Mouse (Mus musculus) small intestine, adult 2 months (tissue): ENCODE measurements around the gene Gp6. TPM values are rescaled to one million over a fixed set of nuclear protein-coding genes. Genes with fewer than 3 reads are reported as not detected.
A peak's percentile ranks its signal among the peaks of the same experiment; 100 is the strongest.
"Not testable (repeated sequence)": the region's sequence is repeated elsewhere in the genome, so short reads cannot be mapped to it uniquely, and the experiment has no call there.

Experiments
- H3K27ac ChIP-seq: fragments of 200-500 bp; 2 replicates; pipeline ENCODE4 v1.5.1; 2012; ENCODE audit warnings: low read depth, low read length, control low read depth, inconsistent platforms; ENCODE audit not compliant: insufficient read depth
- H3K27me3 ChIP-seq: fragments of 200-500 bp; 2 replicates; pipeline ENCODE4 v1.6.1; 2012; ENCODE audit warnings: mild to moderate bottlenecking, moderate library complexity, low read length, inconsistent platforms; ENCODE audit not compliant: control insufficient read depth, insufficient read depth
- H3K36me3 ChIP-seq: fragments of 200-500 bp; 2 replicates; pipeline ENCODE4 v1.6.1; 2012; ENCODE audit warnings: mild to moderate bottlenecking, low read length, control low read depth, inconsistent platforms; ENCODE audit not compliant: control insufficient read depth, insufficient read depth
- H3K4me1 ChIP-seq: fragments of 200-500 bp; 2 replicates; pipeline ENCODE4 v1.6.1; 2012; ENCODE audit warnings: low read length, inconsistent platforms, mixed read lengths; ENCODE audit not compliant: control insufficient read depth, insufficient read depth, insufficient read length
- H3K4me3 ChIP-seq: fragments of 200-500 bp; 2 replicates; pipeline ENCODE4 v1.5.1; 2012; ENCODE audit warnings: low read depth, mild to moderate bottlenecking, control low read depth, inconsistent platforms, low read length, moderate library complexity
- CTCF ChIP-seq: fragments of 200-500 bp; IDR thresholded peaks from 2 replicates; pipeline ENCODE4 v1.5.1; 2012; ENCODE audit warnings: low read depth, mild to moderate bottlenecking, control low read depth, inconsistent platforms, low read length, moderate library complexity, mixed read lengths; ENCODE audit not compliant: insufficient replicate concordance, insufficient read length; ENCODE audit errors: extremely low read depth
- POLR2A ChIP-seq: fragments of 200-500 bp; IDR thresholded peaks from 2 replicates; pipeline ENCODE4 v1.6.1; 2012; ENCODE audit warnings: low read depth, mild to moderate bottlenecking, control low read depth, inconsistent platforms, low read length, moderate library complexity
- WGBS: fragments of 180-500 bp; shearing (Covaris S2); methylation state at CpG from one replicate; pipeline ENCODE4 v1.1.7; 2018; 5-methylcytosine and 5-hydroxymethylcytosine counted together
- polyA plus RNA-seq: library from polyadenylated mRNA; depleted of rRNA; stranded (reverse); fragments of >200 nt; gene quantifications from 2 replicates; pipeline ENCODE4 v1.2.3, GENCODE M21; 2012; rRNA removed

Gene Gp6
- polyA plus RNA-seq, 1 experiment, result not detected

DNA sequence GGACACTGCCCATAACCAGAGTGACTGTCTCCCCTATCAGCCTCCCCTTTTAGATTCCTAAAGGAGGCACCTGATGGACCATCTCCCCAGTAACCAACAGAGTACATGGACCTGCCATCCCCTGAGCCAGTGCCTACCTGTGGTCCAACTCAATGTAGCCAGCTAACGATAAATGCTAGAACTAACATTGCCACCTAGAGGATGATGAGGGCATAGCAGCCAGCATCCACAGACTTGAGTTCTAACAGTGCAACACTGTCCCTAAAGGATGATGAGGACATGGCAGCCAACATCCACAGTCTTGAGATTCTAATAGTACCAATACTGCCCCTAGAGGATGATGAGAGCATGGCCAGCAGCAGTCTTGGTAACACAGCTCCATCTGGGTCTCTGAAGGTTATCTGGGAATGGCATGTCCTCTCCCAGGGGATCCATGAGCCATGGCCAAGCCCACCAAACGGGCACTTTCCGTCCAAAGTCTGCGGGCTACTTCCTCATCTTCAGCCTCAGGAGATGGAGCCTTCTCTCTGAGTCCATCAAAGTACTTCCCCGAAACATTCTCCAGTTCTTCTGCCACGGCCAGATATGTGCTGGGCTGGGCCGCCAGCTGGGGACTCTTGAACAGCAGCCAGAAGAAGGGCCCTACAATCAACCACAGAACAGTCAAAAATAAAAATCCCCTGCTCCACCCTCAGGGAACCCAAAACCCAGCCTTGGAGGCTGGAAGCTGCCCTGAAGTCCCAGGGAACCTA lies 29.8 kb upstream of the Gp6 start:
- no peak for TF ChIP-seq POLR2A
- TF ChIP-seq CTCF, result peak; percentile 66; the same call in 1 of the 2 replicates
- H3K4me3 ChIP-seq, result no peak overlapping the region
- no peaks in the 10 kb centered on the region for H3K27me3 ChIP-seq
- WGBS, result 63% methylated on average over 7 of the region's 7 CpGs
- no peak overlapping the region for H3K27ac ChIP-seq
- peaks cover 47% of the 10 kb centered on the region for H3K36me3 ChIP-seq
- H3K4me1 ChIP-seq, result no peaks in the 10 kb centered on the region

DNA sequence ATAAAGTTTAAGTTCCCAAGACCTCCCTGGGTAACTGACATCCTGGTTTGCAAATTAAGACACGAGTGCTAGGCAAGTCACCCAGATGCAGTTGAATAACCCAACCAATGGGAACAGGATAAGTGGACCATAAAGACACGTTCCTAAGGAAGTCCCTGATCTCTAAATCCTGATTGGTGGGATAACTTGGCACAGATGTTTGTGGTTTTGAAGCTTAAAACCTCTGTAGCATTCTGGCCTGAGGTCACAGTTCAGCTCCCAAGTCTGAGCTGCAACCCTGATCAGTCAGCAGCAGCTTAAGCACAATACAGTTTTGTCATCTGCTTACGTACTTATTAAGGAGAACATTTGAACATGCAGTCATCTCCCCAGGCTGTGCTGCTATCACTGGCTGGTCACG lies 22.7 kb upstream of the Gp6 start:
- Histone ChIP-seq H3K27ac (no peak overlapping the region), H3K27me3 (no peaks in the 10 kb centered on the region), H3K4me1 (no peaks in the 10 kb centered on the region), H3K4me3 (no peak overlapping the region), H3K36me3 (peaks cover 4% of the 10 kb centered on the region; the same call in 1 of the 2 replicates)
- WGBS, result 55% methylated on average over 4 of the region's 4 CpGs
- no peak for TF ChIP-seq POLR2A
- no peak for TF ChIP-seq CTCF

DNA sequence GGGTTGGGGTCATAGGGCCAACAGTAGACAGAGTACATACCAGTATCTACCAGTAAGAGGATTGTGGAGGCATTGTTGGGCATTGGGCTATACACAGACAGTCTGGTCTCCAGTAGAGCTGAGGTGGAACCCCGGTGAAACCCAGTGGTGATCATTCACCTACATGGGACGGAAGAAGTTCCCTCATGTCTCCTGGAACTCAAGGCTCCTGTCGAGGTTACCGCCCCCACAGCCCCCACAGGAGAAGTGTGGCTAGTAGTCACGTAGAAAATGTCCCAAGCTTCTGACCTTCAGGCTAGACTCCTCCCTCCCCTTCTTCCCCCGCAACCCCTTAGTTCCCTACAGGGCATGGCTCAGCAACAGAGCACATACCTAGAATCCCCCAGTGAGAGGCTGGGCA lies 22.1 kb upstream of the Gp6 start:
- WGBS, result 81% methylated on average over 6 of the region's 6 CpGs
- TF ChIP-seq CTCF (no peak), POLR2A (no peak)
- H3K36me3 ChIP-seq, result peaks cover 2% of the 10 kb centered on the region; the same call in 1 of the 2 replicates

DNA sequence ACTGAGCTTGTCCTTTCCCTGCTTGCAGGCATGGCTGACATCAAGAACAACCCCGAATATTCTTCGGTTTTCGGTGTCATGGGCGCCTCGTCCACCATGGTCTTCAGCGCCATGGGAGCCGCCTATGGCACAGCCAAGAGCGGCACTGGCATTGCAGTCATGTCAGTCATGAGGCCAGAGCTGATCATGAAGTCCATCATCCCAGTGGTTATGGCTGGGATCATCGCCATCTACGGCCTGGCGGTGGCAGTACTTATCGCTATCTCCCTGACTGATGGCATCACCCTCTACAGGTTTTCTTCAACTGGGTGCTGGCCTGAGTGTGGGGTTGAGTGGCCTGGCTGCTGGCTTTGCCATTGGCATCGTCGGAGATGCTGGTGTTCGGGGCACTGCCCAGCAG lies 14.9 kb upstream of the Gp6 start:
- not testable (repeated sequence) for H3K27ac ChIP-seq, H3K27me3 ChIP-seq, H3K4me3 ChIP-seq, H3K4me1 ChIP-seq, H3K36me3 ChIP-seq
- 97% methylated on average over 15 of the region's 15 CpGs for WGBS

More for the DNA sequence above, 22.1 kb upstream of the Gp6 start:
- Histone ChIP-seq H3K27me3 (no peaks in the 10 kb centered on the region), H3K4me1 (no peaks in the 10 kb centered on the region), H3K4me3 (no peak overlapping the region), H3K27ac (no peak overlapping the region)

DNA sequence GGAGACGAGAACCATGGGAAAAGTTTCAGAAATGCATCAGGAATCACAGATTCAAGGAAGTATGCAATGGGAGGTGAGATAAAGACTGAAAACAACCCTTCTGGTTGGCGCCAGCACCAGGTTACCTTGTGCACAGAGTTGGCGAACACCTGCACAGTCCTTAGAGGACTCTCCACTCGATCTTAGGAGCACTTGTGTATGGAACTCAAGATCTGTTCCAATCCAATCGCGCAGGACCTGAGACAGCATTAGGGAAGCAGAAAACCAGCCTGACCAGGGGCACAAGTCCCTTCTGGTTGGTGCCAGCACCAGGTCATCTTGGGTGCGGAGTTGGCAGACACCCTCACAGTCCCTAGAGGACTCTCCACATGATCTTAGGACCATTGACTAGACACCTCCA lies 24.0 kb downstream of the Gp6 start:
- TF ChIP-seq POLR2A, result no peak
- TF ChIP-seq CTCF, result no peak
- Histone ChIP-seq H3K27ac (no peak overlapping the region), H3K27me3 (no peaks in the 10 kb centered on the region), H3K36me3 (no peaks in the 10 kb centered on the region), H3K4me1 (no peaks in the 10 kb centered on the region), H3K4me3 (no peak overlapping the region)
- WGBS, result 79% methylated on average over 7 of the region's 7 CpGs

DNA sequence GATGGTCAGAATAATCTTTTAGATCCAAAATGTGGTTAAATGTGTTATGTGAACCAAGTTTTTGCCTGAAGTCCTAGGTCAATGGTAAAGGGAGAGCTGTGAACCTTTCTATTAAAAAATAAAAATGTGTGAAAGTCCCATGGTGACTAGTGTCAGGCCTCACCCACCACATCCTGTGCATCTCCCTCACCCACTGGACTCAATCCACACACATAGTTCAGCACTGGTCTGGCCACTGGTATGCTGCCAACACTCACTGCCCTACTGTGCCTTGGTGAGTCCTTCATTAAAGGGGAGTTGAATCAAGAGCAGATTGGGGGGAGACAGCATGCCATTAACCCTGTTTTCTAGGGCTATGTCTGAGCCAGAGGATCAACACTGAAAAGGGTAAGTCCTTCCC lies 60.0 kb downstream of the Gp6 start, which contains the start of gene Ncr1:
TSS of gene Ncr1 (plus strand) at position 216 of the 400 bp plus-strand sequence.
- Histone ChIP-seq H3K4me1 (no peaks in the 10 kb centered on the region), H3K27ac (no peak within 1 kb of the TSS), H3K36me3 (no peaks in the 10 kb centered on the region), H3K4me3 (no peak within 1 kb of the TSS), H3K27me3 (no peaks in the 10 kb centered on the region)
- TF ChIP-seq CTCF, result no peak
- TF ChIP-seq POLR2A, result no peak

DNA sequence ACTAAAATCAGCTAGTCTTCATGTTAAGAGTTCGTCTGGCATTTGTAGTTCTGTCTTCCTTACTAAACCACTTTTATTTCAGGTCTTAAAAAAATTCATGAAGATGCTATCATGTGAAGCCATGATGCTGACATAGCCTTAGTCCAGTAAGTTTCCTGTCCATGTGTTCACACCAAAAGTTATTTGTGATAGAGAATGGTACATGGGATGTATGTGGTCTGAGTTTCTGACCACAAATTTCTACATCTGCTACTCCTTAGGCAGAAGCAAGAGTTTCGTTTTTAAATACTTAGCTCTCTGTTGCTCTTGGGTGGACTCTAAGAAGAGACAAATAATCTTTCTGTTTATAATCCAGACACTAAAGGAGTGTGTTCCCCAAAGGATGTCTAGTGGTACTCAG lies 74.2 kb downstream of the Gp6 start:
- no peaks in the 10 kb centered on the region for H3K36me3 ChIP-seq
- no peak overlapping the region for H3K4me3 ChIP-seq
- no peaks in the 10 kb centered on the region for H3K4me1 ChIP-seq
- no peak overlapping the region for H3K27ac ChIP-seq
- no peaks in the 10 kb centered on the region for H3K27me3 ChIP-seq
- 63% methylated on average over 2 of the region's 2 CpGs for WGBS
- TF ChIP-seq POLR2A, result no peak
- TF ChIP-seq CTCF, result no peak

Other genes with a start within 250 kb of the Gp6 start
- gene Leng9, start 247.4 kb downstream of the Gp6 start, polyA plus RNA-seq, result 24.5 and 92.5 TPM in 2 replicates
- gene Cdc42ep5, start 232.9 kb downstream of the Gp6 start, polyA plus RNA-seq, result 252 and 655 TPM in 2 replicates
- gene Lilra5, start 160.0 kb downstream of the Gp6 start, polyA plus RNA-seq, result 0.22 and 0.23 TPM in 2 replicates
- 0.06 and 0.15 TPM in 2 replicates for gene Ncr1, start 60.0 kb downstream of the Gp6 start, polyA plus RNA-seq
- 9.9 and 12.3 TPM in 2 replicates for gene Rdh13, start 47.9 kb upstream of the Gp6 start, polyA plus RNA-seq
- gene Eps8l1, start 62.9 kb upstream of the Gp6 start, polyA plus RNA-seq, result 0.76 and 2.3 TPM in 2 replicates
- 58.0 and 59.2 TPM in 2 replicates for gene Ppp1r12c, start 103.9 kb upstream of the Gp6 start, polyA plus RNA-seq
- 0.22 and 0.58 TPM in 2 replicates for gene Tnnt1, start 118.6 kb upstream of the Gp6 start, polyA plus RNA-seq
- 0.43 and 1.4 TPM in 2 replicates for gene Tnni3, start 126.5 kb upstream of the Gp6 start, polyA plus RNA-seq
- 1.1 and 1.9 TPM in 2 replicates for gene Dnaaf3, start 134.7 kb upstream of the Gp6 start, polyA plus RNA-seq
- gene Syt5, start 149.8 kb upstream of the Gp6 start, polyA plus RNA-seq, result 4.6 and 9.4 TPM in 2 replicates
- 52.0 and 151 TPM in 2 replicates for gene Ptprh, start 206.3 kb upstream of the Gp6 start, polyA plus RNA-seq
- gene Tmem86b, start 233.7 kb upstream of the Gp6 start, polyA plus RNA-seq, result 65.5 and 261 TPM in 2 replicates